ENCODE assay signal across 8 mouse cellular contexts in the genomic region with DNA sequence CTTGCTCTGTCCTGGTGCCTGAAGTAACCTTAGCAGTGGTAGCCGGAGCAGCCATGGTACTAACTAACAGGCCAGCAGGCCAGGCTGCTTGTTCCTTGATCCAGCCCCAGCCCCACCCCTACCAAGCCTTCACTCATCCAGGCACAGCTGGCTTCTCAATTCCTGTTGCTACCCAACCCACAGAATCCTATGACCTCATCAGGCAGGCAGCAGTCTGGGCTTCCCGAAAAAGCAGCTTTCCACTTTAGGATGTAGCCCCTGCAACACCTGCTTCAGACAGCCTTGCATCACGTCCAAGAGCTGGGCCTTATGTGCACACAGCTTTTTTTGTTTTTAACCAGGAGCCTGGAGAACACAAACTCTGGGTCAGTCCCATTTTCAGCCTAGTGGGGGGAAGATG.
DNase-seq lines count a peak whose midpoint lies in the region; ATAC-seq lines count a peak whose summit lies in the region.

No protein-coding gene starts in this region.

- ATAC-seq in embryonic facial prominence, embryonic 12.5 days (ENCODE audit: insufficient number of reproducible peaks, insufficient read depth, low FRiP score, low TSS enrichment), result peak; percentile 79
- ATAC-seq in activated CD4-positive, CD25-positive, alpha-beta regulatory T cell, adult 4 months, result no peak
- no peak for ATAC-seq in megakaryocyte progenitor cell, adult 5-6 weeks (replicated peaks; ENCODE audit: poor library complexity)

- no peaks in the 10 kb centered on the region for H3K27me3 ChIP-seq in embryonic facial prominence, embryonic 12.5 days

- H3K4me2 ChIP-seq in embryonic facial prominence, embryonic 12.5 days (replicated peaks), result no peak overlapping the region

- no peaks in the 10 kb centered on the region for H3K36me3 ChIP-seq in embryonic facial prominence, embryonic 12.5 days

- WGBS in embryonic facial prominence, embryonic 12.5 days, result 23% methylated on average over 3 of the region's 3 CpGs

- H3K4me1 ChIP-seq in embryonic facial prominence, embryonic 12.5 days, result peaks cover 28% of the 10 kb centered on the region

- H3K9me3 ChIP-seq in embryonic facial prominence, embryonic 12.5 days, result no peaks in the 10 kb centered on the region

- H3K27ac ChIP-seq in embryonic facial prominence, embryonic 12.5 days, result peak overlapping the region; percentile 36; the same call in 1 of the 2 replicates

- no peak overlapping the region for H3K9ac ChIP-seq in embryonic facial prominence, embryonic 12.5 days

- H3K4me3 ChIP-seq in embryonic facial prominence, embryonic 12.5 days, result no peak overlapping the region

- peak; percentile 33 to 34 for DNase-seq in left cerebral cortex, adult 18-20 months (ENCODE audit: low spot score in 2 of 2)
- DNase-seq in left cerebral cortex, adult 11 months (ENCODE audit: low spot score), result no peak
- DNase-seq in layer of hippocampus, adult 8-10 months (ENCODE audit: low spot score in 2 of 2), result peak; percentile 40 to 68
- DNase-seq in right cerebral cortex, postnatal 10 days (ENCODE audit: low spot score in 2 of 2), result peak; percentile 51 to 75
- no peak for DNase-seq in B cell, adult 2 months

Comparison
In these comparisons a context has a peak if more than half of its experiments do, and no peak if none do; other contexts are left out.
1. DNase-seq: peak in left cerebral cortex, adult 18-20 months (2 of 2), layer of hippocampus, adult 8-10 months (2 of 2) and right cerebral cortex, postnatal 10 days (2 of 2); none in left cerebral cortex, adult 11 months (single experiment) and B cell, adult 2 months (0 of 2).